Mouse (Mus musculus): ENCODE data around the gene Abhd6.

Abhd6 gene

DNA sequence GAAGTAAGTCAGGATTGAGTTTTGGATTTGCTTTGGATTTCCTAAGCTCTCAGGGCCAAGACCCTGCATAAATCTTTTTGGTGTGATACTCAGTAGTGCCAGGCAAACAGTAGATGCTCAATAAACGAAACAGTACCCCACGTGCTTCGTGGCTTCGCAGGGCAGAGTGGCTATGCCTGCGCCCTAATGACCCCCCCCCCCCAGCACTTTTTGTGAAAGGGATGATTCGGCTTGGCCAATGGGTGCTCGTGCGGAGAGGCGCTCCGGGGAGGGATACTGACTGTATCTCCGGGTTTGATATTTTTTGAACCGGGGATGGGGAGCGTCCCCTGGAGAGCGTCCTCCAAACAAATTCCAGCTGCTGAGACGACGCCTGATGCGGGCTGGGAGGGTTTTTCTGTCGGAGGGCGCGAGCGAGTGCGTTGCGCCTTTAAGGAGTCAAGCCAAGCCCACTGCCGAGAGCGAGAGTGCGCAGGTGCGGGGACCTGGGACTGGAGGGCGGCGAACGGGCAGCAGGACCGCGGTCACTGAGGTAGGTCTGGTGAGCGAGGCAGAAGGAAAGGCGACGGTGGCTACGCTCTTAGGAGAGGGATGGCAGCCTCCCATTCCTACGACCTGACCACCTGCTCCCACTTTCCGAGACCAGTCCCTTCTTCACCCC lies at the start of gene Abhd6:
Gene Abhd6 (plus strand): TSS at position 471 of the 661 bp plus-strand sequence.
- peak; percentile 66 for ATAC-seq (ENCODE audit: low TSS enrichment)

DNA sequence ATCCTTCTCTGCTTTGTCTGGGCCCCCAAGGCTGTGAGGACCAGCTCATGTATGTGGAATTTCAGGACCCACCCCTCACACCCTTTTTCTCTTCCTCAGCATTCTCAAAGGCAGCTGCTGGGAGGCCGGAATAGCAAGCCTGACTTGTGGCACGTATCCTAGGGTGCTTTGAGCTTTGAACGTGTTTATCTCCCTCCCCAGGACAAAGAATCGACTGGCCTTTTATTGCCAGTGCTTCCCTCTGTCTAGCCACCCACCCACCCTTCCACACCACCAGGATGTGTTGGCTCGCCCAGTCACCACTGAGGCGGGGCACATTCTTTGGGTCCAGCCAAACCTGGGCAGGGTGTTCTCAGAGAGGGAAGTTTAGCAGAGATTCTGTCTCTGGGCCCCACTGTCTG lies 48.6 kb upstream of the Abhd6 start:
- no peak for ATAC-seq (ENCODE audit: low TSS enrichment)

DNA sequence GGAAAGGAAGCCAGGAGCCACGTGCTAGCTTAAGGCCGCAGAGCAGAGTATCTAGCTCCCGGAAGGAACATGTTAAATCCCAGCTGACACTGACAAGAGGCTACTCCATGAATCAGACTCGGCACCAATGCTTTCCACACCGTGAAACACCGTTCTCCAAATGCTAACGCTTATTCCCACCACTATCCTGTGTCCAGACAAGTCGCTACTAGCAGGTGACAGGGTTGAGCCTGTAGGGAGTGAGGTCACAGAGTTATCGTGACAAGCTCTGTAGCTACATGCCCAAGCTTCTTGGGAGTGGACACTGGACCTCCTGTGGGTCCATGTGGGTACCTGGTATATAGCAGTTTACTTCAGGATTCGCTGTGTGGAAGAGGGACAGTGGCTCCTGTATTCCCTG lies 46.3 kb upstream of the Abhd6 start:
- no peak for ATAC-seq (ENCODE audit: low TSS enrichment)

DNA sequence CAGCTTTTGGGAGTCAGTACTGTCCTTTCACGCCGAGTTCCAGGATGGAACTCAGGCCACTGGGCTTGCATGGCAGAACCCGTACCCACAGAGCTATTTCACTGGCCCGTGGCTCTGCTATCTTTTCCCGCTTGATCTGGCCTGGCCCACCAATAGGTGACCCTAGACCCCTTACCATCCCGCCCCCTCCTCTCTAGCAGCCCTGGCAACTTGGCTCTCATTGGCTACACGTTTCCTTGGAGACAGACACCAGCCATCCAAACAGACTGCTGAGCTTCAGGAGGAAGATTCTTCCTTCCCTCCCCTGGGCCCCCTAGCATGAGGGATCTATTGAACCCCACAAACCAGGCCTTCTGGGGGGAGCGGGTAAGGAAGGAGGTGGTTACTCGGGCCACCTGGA lies 45.7 kb upstream of the Abhd6 start, which contains the start of gene Gm45521:
Gene Gm45521 (plus strand): TSS at position 240 of the 400 bp plus-strand sequence.
- no peak for ATAC-seq (ENCODE audit: low TSS enrichment)

DNA sequence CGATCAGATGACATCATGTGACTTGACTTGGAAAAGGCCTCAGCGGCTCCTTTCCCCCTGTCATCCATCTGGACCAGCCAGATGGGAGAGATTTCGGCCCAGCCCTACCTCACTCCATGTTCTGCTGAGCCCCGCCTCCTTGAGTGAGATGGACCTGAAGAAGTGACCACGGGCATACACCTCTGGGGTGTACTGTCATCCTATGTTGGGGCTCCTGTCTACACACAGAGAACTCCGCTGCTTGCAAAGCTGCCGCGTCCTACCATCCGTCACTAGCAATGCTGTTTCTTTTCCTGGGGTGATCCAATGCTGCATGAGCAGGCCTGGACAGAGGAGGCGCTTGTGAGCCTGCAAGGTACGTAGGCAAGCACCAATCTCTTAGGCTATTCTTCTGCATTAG lies 42.1 kb upstream of the Abhd6 start:
- ATAC-seq (ENCODE audit: low TSS enrichment): peak; percentile 93

DNA sequence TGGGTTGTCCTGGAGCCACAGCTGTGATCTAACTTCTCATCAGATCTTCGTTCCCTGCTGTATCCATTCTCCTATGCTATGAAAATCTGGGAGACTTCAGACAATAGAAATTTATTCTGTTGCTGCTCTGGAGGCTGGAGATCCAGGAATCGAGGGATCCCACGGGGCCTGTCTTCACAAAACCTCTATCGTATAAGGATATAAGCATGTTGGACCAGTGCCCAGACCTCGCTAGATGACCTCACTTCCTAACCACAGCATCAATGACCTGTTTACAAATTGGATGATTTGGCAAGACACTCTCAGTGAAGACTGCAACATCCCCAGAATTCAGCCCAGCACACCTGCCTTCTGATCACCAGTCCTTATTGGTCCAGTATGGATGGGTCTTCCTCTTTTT lies 41.0 kb upstream of the Abhd6 start:
- no peak for ATAC-seq (ENCODE audit: low TSS enrichment)

DNA sequence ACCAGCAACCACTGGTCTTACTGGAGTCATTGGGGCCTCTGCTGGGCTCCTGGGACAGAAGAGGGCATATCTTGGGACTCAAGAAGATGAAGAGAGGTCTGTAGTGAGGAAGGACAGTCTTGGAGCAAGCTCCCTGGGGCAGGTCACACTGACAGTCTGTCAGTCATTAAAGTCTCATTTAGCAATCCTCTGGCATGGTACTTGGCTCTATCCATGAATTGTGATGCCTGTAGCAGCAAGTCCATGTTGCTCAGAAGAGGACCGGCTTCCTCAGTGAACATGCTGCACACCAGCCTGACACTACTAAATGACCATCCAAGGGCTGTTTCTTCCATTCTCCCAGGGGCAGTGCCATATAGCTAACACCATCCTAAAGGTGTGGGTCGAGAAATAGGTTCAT lies 40.1 kb upstream of the Abhd6 start:
- ATAC-seq (ENCODE audit: low TSS enrichment): no peak

DNA sequence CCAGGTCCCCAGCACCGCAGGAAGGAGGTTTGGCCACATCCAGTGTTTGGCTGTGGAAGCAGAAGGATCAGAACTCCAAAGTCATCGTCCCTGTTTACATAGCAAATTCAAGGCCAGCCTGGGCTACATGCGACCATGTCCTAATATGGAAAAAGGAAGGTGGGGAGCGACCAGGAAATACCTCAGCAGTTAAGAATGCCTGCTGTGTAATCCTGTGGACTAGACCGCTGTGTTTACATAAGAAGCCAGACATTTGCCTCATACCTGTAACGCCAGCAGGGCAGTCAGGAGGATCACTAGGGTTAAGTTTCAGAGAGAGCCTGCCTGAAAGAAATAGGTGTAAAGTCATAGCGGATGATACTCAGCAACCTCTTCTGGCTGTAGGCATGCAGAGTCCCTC lies 39.5 kb upstream of the Abhd6 start:
- no peak for ATAC-seq (ENCODE audit: low TSS enrichment)

DNA sequence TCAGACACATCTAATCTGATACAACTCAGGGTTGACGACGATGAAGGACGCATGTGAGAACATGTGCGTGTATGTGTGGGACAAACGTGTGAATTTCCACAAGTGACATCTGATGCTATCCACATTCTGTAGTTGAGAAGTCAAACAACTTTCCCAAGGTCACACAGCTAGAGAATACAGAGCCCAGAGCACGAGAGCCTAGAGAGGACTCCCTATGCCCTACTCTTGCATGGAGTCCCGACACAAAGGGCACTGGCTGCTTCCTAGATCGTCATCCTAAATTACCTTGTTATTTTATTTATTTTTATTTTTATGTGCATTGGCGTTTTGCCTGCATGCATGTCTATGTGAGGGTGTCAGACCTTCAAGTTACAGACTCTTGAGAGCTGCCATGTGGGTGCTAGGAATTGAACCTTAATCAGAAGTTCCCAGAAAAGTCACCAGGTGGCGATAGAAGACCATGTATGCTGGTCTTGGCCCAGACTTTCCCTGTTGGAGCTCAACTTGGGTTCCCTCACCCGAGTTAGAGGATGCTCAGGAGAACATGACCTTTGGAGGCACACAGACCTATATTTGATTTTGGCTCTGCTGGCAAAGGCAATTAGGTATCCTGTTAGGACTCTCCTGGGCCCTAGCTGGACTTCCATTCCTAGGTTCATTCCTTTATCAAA lies 38.3 kb upstream of the Abhd6 start:
- ATAC-seq (ENCODE audit: low TSS enrichment): peak; percentile 86

DNA sequence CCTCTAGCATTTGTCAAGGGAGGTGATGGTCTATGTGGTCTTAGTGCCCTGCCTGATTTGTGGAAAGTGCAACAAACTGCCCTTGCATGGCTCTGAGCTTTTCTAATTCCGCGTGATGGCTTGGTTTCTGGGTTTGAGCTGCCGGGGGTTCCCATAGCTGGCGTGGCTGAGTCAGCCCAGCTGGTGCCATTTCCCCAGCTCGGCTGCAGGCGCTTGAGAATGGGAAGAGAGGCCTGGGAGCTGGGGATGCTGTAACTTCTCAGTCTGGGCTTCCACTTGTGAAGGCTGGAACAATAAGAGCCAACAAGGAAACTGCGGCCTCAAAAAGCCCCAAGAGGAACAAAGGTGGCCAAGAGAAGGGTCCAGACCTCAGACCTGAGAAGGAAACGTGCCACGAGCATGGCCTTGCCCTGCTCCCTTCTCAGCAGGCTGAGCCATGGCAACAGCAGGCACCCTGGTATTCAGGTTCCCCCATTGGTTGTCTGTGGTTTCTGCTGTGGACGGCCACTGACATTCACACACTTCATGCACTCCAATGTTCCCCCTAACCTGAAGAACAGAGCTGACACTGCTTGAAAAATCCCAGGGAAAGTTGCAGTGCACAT lies 30.7 kb upstream of the Abhd6 start:
- peak; percentile 67; the same call in 1 of the 2 replicates for ATAC-seq (ENCODE audit: low TSS enrichment)

DNA sequence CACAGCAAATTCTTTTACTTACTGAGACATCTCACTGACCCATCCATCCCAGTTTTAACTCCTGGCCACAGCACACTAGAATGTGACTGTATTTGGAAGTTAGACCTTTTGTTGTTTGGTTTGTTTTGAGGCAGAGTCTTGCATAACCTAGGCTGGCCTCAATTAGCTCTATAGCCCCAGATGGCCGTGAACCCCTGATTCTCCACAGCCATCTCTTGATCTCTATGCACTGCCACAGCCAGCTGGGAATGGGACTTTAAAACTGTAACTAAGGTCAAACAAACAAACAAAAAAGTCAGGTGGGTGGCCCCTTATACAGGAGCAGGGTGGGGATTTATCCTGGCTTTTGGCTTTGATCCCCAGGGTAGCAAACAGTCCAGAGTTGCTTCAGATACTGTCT lies 28.1 kb upstream of the Abhd6 start:
- ATAC-seq (ENCODE audit: low TSS enrichment): no peak

DNA sequence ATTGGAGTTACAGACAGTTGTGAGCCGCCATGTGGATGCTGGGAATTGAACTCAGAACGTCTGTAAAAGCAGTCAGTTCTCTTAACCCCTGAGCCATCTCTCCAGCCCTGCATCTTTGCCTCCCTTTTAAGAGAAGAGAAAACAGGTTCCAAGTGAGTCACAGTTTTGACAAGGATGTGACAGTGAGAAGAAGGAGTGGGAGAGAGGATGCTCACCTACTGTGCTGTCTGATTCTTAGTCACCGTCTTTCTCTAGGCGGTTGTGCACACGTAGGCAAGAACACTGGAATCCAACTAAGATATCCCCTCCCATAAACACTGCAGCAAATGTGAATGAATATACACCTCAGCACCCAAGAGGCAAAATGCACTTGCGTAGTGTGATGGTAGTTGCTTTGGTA lies 27.5 kb upstream of the Abhd6 start:
- peak; percentile 56 for ATAC-seq (ENCODE audit: low TSS enrichment)

DNA sequence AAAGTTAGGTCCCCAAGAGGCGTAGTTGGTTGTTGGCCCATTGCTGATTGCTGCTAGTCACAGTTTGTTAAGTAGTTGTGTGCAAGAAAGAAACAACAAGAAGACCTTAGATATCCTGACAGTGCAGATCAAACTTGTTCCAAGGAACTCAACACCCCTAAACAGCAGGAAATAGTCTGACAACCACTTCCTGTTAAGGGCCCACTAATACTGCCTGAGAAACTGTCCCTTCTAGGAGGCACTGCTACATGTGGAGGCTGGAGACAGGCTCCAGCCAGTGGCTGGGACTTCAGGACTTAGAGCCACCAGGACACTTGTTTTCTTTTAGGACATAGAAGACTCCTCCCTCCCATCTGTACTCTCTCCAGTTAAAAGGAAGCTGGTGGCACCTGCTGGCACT lies 25.2 kb upstream of the Abhd6 start:
- ATAC-seq (ENCODE audit: low TSS enrichment): 0 out of 2 replicates have a peak, but pooled peaks have one; percentile 52

DNA sequence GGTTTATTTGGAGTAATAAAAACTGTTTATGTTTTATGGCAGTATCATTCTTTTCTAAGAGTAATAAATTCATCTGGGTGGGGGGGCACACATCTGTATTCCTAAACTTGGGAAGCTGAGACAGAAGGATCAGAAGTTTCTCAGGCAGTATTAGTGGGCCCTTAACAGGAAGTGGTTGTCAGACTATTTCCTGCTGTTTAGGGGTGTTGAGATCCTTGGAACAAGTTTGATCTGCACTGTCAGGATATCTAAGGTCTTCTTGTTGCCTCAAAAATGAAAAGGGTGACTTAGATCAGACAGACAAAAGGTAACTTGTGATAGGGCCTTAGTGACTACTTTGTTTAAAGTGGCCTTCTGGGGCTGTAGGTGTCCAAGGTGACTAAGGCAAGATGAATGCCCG lies 24.5 kb upstream of the Abhd6 start:
- ATAC-seq (ENCODE audit: low TSS enrichment): no peak

DNA sequence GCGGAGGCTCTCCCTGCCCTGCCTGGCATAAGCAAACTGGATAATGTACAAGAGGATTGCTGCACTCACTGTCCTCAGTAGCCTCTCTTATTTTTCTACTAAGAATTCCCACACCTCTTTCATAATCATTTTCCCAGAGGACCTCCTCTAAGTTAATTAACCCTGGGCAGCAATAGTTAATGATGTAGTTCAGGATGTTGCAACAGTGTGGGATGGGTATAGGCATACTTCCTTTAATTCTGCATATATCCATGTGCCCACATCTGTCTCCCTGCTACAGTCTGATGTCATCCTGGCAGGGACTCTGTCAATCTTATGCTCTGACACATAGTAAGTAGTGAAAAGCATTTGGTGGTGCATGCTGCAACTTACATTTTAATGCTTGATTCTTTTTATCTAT lies 21.5 kb upstream of the Abhd6 start:
- ATAC-seq (ENCODE audit: low TSS enrichment): no peak

DNA sequence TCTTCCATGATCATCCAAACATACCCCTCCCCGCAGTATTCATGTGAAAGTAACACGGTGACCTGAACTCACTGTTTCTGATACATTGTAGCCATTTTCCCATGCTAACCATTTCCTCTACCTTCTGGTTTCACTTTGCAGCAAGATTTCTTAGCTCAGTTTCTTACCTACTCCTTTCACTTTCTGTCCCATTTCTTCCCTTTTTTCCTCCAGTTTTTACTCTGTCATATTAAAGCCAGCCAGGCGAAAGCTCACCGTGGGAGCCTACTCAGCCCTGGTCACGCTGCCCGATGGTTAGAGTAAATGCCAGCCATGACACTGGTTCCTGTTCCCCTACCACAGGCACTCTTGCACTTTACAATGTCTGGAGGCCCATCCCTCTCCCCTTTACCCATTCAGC lies 15.8 kb upstream of the Abhd6 start:
- no peak for ATAC-seq (ENCODE audit: low TSS enrichment)

DNA sequence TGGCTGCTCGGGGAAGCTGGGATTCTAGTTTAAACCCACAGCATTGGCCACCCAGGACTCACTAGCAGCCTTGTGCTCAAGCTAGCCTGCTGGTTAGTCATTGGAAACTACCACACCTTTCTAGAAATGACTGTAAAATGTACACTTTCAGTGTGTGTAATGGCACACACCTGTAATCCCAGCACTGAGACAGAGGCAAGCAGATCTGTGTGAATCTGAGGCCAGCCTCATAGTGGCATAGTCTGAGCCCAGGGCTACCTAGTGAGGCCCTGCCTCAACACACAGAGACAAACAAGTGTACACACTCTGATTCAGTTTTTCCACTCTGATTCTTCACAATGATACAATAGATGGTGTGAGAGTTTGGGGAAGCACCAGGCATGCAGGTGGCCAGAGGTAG lies 13.3 kb upstream of the Abhd6 start:
- ATAC-seq (ENCODE audit: low TSS enrichment): no peak

DNA sequence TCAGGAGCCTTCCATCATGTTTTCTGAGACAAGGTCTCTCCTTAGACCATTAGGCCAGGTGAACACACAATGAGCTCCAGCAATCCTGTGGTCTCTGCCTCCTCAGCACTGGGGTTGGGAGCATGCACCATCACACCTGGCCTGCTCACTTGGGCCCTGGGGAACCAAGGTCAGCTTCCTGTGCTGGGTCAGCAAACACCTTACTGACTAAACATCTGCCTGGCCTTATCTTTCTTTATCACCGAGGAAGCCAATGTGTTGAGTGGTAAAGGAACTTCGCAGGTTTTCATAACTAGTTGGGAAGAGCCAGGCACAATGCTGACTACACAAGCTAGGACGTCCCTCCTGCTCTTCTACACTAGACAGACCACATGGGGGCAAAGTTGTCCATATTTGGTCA lies 12.7 kb upstream of the Abhd6 start:
- ATAC-seq (ENCODE audit: low TSS enrichment): no peak

DNA sequence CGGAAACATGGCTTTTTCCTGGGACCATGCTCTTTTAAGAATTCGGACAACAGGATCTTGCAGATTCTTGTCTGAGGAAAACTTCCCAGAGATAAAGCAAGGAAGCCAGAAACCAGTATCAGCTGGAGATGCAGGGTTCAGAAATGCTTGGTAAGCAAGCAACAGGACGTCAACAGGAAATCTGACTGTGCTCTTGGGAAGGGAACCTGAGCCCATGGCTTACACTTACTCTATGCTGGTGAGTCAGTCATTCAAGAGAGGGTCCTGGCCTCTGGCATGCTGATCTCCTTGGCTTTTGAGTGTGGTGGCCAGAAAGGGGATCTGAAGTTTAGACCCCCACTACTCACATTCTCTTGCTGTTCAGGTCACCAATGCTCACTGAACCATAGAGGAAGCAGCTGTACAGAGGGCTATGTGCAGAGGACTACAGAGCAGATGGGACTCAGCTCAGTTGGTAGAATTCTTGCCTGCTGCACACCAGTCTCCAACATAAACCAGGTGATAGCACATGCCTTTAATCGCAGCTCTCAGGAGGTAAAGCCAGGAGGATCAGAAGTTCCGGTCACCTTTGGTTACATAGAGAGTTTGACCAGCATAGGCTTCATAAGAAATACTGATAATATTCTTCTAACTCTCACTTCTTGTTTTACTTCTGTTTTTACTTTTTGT lies 11.5 kb upstream of the Abhd6 start:
- ATAC-seq (ENCODE audit: low TSS enrichment): no peak

DNA sequence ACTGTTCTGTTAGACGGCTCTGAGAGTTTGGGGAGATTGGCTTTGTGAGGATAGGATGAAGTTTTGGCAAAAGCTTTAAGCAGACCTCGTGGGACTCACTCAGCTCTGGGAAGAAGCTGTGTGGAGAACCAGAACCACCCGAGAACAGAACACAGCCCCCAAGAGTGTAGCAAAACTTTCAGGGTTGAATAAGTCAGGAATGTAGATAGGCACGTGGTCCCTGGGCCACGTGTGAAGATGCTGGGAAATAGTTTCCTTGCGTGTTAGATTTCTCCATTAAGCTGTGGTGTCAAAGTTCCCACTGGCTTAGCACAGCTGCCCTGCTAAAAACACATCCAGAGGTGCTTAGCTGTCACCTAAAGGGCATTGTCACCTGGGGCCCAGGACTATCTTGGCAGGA lies 10.5 kb upstream of the Abhd6 start:
- ATAC-seq (ENCODE audit: low TSS enrichment): no peak

DNA sequence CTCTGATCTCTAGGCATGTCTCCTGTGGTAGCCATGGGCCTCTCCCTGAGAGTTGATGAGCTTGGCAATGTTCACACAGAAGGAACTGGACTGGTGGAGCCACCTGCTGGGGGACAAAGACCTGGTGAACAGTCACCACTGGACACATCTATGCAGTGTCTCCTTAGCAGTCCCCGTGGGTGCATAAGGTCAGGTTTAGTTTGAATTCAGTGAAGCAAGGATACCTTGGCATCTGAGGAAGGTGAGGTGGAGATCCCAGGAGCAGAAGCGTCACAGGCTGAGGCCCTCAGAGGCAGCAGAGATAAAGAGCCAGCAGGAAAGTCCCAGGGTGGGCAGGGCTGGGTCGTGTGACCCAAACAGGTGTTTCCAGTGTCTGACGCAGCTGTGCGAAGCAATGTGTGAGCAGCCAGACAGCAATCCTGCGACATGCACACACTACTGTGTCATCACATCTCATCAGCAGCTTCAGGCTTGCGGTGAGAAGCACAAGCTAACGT lies 8.4 kb upstream of the Abhd6 start, which contains the start of gene Dnase1l3:
Gene Dnase1l3 (minus strand): TSS at position 303 of the 497 bp plus-strand sequence.
- 0 out of 2 replicates have a peak, but pooled peaks have one; percentile 52 for ATAC-seq (ENCODE audit: low TSS enrichment)

DNA sequence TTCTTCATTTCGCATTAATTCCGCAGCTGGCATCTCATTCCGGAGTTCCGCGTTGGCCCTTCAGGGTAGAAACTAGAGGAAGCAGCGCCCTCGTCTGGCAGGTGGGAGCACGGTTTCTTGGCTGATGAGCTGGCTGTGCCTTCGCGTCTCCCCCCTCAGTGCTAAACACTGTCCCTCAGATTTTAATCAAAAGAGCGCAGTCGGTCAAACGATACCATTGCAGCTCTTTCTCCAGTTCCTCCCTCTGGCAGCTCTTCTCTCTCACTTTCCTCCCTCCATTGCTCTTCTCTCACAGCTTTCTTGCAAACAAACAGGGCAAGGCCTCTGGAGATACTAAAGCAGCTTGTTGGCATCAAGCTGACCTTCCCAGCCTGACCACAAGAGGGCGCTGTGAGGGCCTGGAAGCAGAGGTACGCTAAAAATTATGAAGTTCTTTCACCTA lies 5.4 kb upstream of the Abhd6 start:
- ATAC-seq (ENCODE audit: low TSS enrichment): peak; percentile 88

Data from frontal cortex, adult (tissue).